In the genomic region with DNA sequence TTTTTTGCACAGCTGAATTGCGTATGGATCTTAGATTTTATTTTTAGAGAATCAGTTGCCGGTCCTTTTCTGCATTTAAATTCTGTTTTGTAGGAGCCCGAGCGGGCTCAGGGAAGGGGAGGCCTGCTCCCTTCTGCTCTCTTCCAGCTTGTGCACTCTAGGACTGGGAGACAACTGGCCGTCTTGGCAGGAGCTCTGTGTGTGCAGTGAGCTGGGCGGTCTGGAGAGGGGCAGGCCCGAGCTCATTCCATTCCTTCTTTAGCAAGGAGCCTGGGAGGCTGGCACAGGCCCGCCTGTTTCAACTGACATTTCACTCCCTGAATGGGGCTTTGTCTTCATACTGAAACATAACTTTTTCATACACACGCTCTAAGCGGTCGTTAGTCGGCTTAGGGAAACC, we compare ENCODE assay signal across 10 mouse cellular contexts. TPM values are rescaled to one million over a fixed set of nuclear protein-coding genes. Genes with fewer than 3 reads are reported as not detected.
DNase-seq lines count a peak whose midpoint lies in the region; ATAC-seq lines count a peak whose summit lies in the region.
"Had no signal": no experiment of that assay in that cellular context is flagged by ENCODE, and none has a peak within 500 bp of the region (broad histone marks: within the 10 kb centered on the region; RNA-seq: fewer than 3 reads in every experiment).

No protein-coding gene starts in this region.

- no peaks in the 10 kb centered on the region for H3K27me3 ChIP-seq in intestine, embryonic 15.5 days (replicated peaks)
- no peaks in the 10 kb centered on the region for H3K27me3 ChIP-seq in neural tube, embryonic 13.5 days
- H3K27me3 ChIP-seq: Patski had no signal

- 0 out of 2 replicates have a peak, but pooled peaks cover 3% of the 10 kb centered on the region for H3K36me3 ChIP-seq in intestine, embryonic 15.5 days
- H3K36me3 ChIP-seq in neural tube, embryonic 13.5 days: no peaks in the 10 kb centered on the region

- H3K9ac ChIP-seq in intestine, embryonic 15.5 days: no peak overlapping the region
- H3K9ac ChIP-seq in neural tube, embryonic 13.5 days: no peak overlapping the region

- H3K4me1 ChIP-seq in intestine, embryonic 15.5 days (replicated peaks): peaks cover 17% of the 10 kb centered on the region; the same call in 1 of the 2 replicates
- peaks cover 19% of the 10 kb centered on the region for H3K4me1 ChIP-seq in neural tube, embryonic 13.5 days (replicated peaks)

- peak overlapping the region; percentile 36 for H3K4me2 ChIP-seq in intestine, embryonic 15.5 days (replicated peaks)
- no peak overlapping the region for H3K4me2 ChIP-seq in neural tube, embryonic 13.5 days

- DNase-seq in Muller cell, postnatal 12 days (ENCODE audit: inconsistent ontology term): peak; percentile 93
- DNase-seq in cerebellum, postnatal 36 days: peak; percentile 54 to 60
- peak; percentile 77 to 85 for DNase-seq in heart, adult 18-20 months
- peak; percentile 79 for DNase-seq in left cerebral cortex, postnatal 4 days
- DNase-seq in spleen, postnatal 10 days (ENCODE audit: low spot score in 2 of 2): no peak
- no peak for DNase-seq in thymus, postnatal 0 days (ENCODE audit: low spot score)

- no peaks in the 10 kb centered on the region for H3K9me3 ChIP-seq in intestine, embryonic 15.5 days
- H3K9me3 ChIP-seq in neural tube, embryonic 13.5 days: no peaks in the 10 kb centered on the region

- peak overlapping the region; percentile 74 for H3K27ac ChIP-seq in intestine, embryonic 15.5 days
- peak overlapping the region; percentile 52 for H3K27ac ChIP-seq in neural tube, embryonic 13.5 days (replicated peaks)

- 48% methylated on average over 12 of the region's 12 CpGs for WGBS in intestine, embryonic 15.5 days
- WGBS in neural tube, embryonic 13.5 days: 55% methylated on average over 12 of the region's 12 CpGs

- H3K4me3 ChIP-seq in intestine, embryonic 15.5 days (replicated peaks): no peak overlapping the region
- H3K4me3 ChIP-seq in neural tube, embryonic 13.5 days: no peak overlapping the region
- H3K4me3 ChIP-seq: myocyte had no signal

- intact Hi-C loops in left cerebral cortex, postnatal 4 days (cut with DNase I): no loop called here

- ATAC-seq in intestine, embryonic 15.5 days: peak; percentile 73
- ATAC-seq in neural tube, embryonic 13.5 days (ENCODE audit: low read depth): peak; percentile 91
- ATAC-seq: Patski had no signal

RNA-seq across cellular contexts. Expression of gene Fat1, which starts 44.8 kb away (rescaled TPM):
- total RNA-seq in heart, adult 18-20 months (2021): 10 to 100 TPM; 13.8 to 14.1 TPM
- polyA plus RNA-seq in intestine, embryonic 15.5 days (2015; fragmentation: Nextera tagmentation; extraction: Ambion mirVana): 13.4 and 14.8 TPM in 2 replicates
- total RNA-seq in left cerebral cortex, postnatal 4 days (2021): 10 to 100 TPM; 73.2 to 79.6 TPM
- 11.9 and 12.1 TPM in 2 replicates for polyA plus RNA-seq in neural tube, embryonic 13.5 days (2015; fragmentation: Nextera tagmentation; extraction: Ambion mirVana)
- polyA plus RNA-seq in thymus, postnatal 0 days (2015; fragmentation: Nextera tagmentation; extraction: Ambion mirVana): 2.3 TPM in 2 replicates

Comparison
In these comparisons a context has a peak if more than half of its experiments do, and no peak if none do; other contexts are left out.
1. DNase-seq: peak in Muller cell, postnatal 12 days (single experiment), cerebellum, postnatal 36 days (2 of 2), heart, adult 18-20 months (2 of 2) and left cerebral cortex, postnatal 4 days (single experiment); none in spleen, postnatal 10 days (0 of 2) and thymus, postnatal 0 days (single experiment).